Mouse (Mus musculus) thymus, adult 2 months (tissue): ENCODE data around the gene Zscan5b.

Experiments used
- CTCF ChIP-seq: fragments of 200-500 bp; IDR thresholded peaks from 2 replicates; pipeline ENCODE4 v1.5.1; 2012; ENCODE audit warnings: mild to moderate bottlenecking, control low read depth, low read length, moderate library complexity, borderline replicate concordance; ENCODE audit not compliant: control insufficient read depth, poor library complexity, insufficient read depth; ENCODE audit errors: extremely low read depth
- POLR2A ChIP-seq: fragments of 200-500 bp; IDR thresholded peaks from 2 replicates; pipeline ENCODE4 v1.6.1; 2012; ENCODE audit warnings: mild to moderate bottlenecking, low read length, control low read depth, moderate library complexity; ENCODE audit not compliant: control insufficient read depth, poor library complexity, insufficient read depth; ENCODE audit errors: extremely low read depth

DNA sequence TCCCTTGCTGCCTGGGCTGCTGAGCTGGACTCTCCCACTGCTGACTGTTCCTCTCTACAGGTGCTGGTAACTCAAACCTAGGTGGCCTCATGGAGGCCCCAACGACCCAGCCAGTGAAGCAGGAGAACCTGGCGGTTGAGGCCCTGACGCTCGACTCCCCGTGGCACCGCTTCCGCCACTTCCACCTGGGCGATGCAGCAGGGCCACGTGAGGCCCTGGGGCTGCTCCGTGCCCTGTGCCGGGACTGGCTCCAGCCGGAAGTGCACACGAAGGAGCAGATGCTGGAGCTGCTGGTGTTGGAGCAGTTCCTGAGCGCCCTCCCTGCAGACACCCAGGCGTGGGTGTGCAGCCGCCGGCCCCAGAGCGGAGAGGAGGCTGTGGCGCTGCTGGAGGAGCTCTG lies 38.3 kb upstream of the Zscan5b start:
- TF ChIP-seq CTCF, result no peak
- TF ChIP-seq POLR2A, result no peak
